ENCODE assay signal across 9 mouse cellular contexts in the genomic region with DNA sequence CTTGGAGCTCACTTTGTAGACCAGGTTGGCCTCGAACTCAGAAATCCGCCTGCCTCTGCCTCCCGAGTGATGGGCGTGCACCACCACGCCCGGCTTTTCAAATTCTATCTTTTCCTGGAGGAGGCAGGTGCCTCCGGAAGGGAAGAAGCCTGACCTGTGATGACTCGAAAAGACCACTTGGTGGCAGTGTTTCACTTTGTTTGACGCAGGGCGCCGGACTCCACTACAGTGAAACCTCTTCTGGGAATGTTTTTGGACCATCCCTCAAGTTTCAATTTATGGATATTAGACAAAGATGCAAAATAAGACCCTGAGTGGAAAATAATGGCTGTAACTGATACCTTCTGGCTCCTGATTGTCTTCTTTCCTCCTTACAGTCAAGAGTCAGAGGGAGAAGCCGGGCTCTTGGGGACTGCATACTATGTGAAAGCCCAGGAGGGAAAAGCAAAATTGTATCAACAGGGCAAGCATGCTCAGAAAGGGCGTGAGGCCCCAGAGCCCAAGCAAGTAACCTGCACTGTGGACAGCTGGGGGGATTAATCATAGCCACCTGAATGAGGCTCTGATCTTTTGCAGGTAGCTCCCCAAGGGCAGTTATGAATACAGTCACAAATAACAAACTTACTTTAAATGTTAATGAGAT. TPM values are rescaled to one million over a fixed set of nuclear protein-coding genes. Genes with fewer than 3 reads are reported as not detected.
DNase-seq lines count a peak whose midpoint lies in the region; ATAC-seq lines count a peak whose summit lies in the region.
"Had no signal": no experiment of that assay in that cellular context is flagged by ENCODE, and none has a peak within 500 bp of the region (broad histone marks: within the 10 kb centered on the region; RNA-seq: fewer than 3 reads in every experiment).

No protein-coding gene starts in this region.

- H3K4me1 ChIP-seq in kidney, embryonic 16.5 days (ENCODE audit: insufficient read depth, low read length): no peaks in the 10 kb centered on the region
- H3K4me1 ChIP-seq in hindbrain, embryonic 16.5 days (ENCODE audit: control insufficient read depth, insufficient read depth, low read depth, low read length): peaks cover 2% of the 10 kb centered on the region; the same call in 1 of the 2 replicates
- no peaks in the 10 kb centered on the region for H3K4me1 ChIP-seq in neural tube, embryonic 14.5 days (ENCODE audit: control insufficient read depth, insufficient read depth, low read length)

- DNase-seq in kidney, adult 18-20 months: peak; percentile 62
- DNase-seq in adrenal gland, postnatal 14 days: peak; percentile 57
- DNase-seq in embryo, embryonic 11.5 days (ENCODE audit: low read depth, low spot score): peak; percentile 67
- peak; percentile 62 to 82 for DNase-seq in left cerebral cortex, postnatal 25 days (ENCODE audit: low spot score in 2 of 2)
- DNase-seq in yolk sac, embryonic 10.5 days (ENCODE audit: low spot score): peak; percentile 28

- peaks cover 7% of the 10 kb centered on the region; the same call in 1 of the 2 replicates for H3K27me3 ChIP-seq in kidney, embryonic 16.5 days (ENCODE audit: insufficient read depth, low read length)
- H3K27me3 ChIP-seq in hindbrain, embryonic 16.5 days (replicated peaks; ENCODE audit: control insufficient read depth, insufficient read depth, low read length): no peaks in the 10 kb centered on the region
- H3K27me3 ChIP-seq in neural tube, embryonic 14.5 days (ENCODE audit: control insufficient read depth, insufficient read depth, low read length): no peaks in the 10 kb centered on the region

- no peak overlapping the region for H3K27ac ChIP-seq in kidney, embryonic 16.5 days (ENCODE audit: low read length)
- H3K27ac ChIP-seq in hindbrain, embryonic 16.5 days (ENCODE audit: low read depth, low read length): no peak overlapping the region
- no peak overlapping the region for H3K27ac ChIP-seq in neural tube, embryonic 14.5 days (ENCODE audit: low read depth, low read length)

- no peak overlapping the region for H3K4me3 ChIP-seq in kidney, embryonic 16.5 days (ENCODE audit: low read length)
- no peak overlapping the region for H3K4me3 ChIP-seq in hindbrain, embryonic 16.5 days (ENCODE audit: low read length)
- H3K4me3 ChIP-seq in neural tube, embryonic 14.5 days (ENCODE audit: low read depth, low read length): no peak overlapping the region

- no peaks in the 10 kb centered on the region for H3K36me3 ChIP-seq in kidney, embryonic 16.5 days (ENCODE audit: insufficient read depth, low read length)
- no peaks in the 10 kb centered on the region for H3K36me3 ChIP-seq in hindbrain, embryonic 16.5 days (ENCODE audit: control insufficient read depth, insufficient read depth, low read length)
- no peaks in the 10 kb centered on the region for H3K36me3 ChIP-seq in neural tube, embryonic 14.5 days (ENCODE audit: control insufficient read depth, insufficient read depth, low read length)

- intact Hi-C loops in left cerebral cortex, postnatal 25 days (cut with DNase I): loop anchor here (2.0 to 10.0 kb wide), 8 partner anchors 435 to 1205 kb away; a partner anchor contains a TSS

- ATAC-seq in kidney, embryonic 16.5 days (ENCODE audit: low FRiP score, low TSS enrichment): no peak
- ATAC-seq in hindbrain, embryonic 16.5 days: peak; percentile 59; the same call in 1 of the 2 replicates
- ATAC-seq in neural tube, embryonic 14.5 days (ENCODE audit: low read depth): 0 out of 2 replicates have a peak, but pooled peaks have one; percentile 57

- H3K9ac ChIP-seq in kidney, embryonic 16.5 days (replicated peaks; ENCODE audit: low read length): no peak overlapping the region
- H3K9ac ChIP-seq in hindbrain, embryonic 16.5 days (ENCODE audit: low read depth, low read length): no peak overlapping the region
- H3K9ac ChIP-seq in neural tube, embryonic 14.5 days (replicated peaks; ENCODE audit: low read depth, low read length): no peak overlapping the region

- WGBS in kidney, embryonic 16.5 days: 12% methylated on average over 13 of the region's 13 CpGs
- 17% methylated on average over 13 of the region's 13 CpGs for WGBS in hindbrain, embryonic 16.5 days
- 15% methylated on average over 13 of the region's 13 CpGs for WGBS in neural tube, embryonic 14.5 days

- H3K4me2 ChIP-seq in kidney, embryonic 16.5 days (replicated peaks; ENCODE audit: low read depth, low read length): no peak overlapping the region
- no peak overlapping the region for H3K4me2 ChIP-seq in hindbrain, embryonic 16.5 days (ENCODE audit: low read length)
- no peak overlapping the region for H3K4me2 ChIP-seq in neural tube, embryonic 14.5 days (ENCODE audit: low read depth, low read length)

- H3K9me3 ChIP-seq in kidney, embryonic 16.5 days (ENCODE audit: low read length): no peaks in the 10 kb centered on the region
- no peaks in the 10 kb centered on the region for H3K9me3 ChIP-seq in hindbrain, embryonic 16.5 days (ENCODE audit: control insufficient read depth, low read length)
- H3K9me3 ChIP-seq in neural tube, embryonic 14.5 days (ENCODE audit: control insufficient read depth, low read length): no peaks in the 10 kb centered on the region

RNA-seq across cellular contexts. Expression of a gene that starts 26.8 kb away (rescaled TPM):
- 0.08 TPM in 1 of 2 replicates, not detected in the other for polyA plus RNA-seq in kidney, embryonic 16.5 days (2015; fragmentation: Nextera tagmentation; extraction: Ambion mirVana)
- total RNA-seq in adrenal gland, postnatal 14 days (2021): not detected in 2 replicates
- polyA plus RNA-seq in hindbrain, embryonic 16.5 days (2015; fragmentation: Nextera tagmentation; extraction: Ambion mirVana): 0.25 TPM in 2 replicates
- under 1 TPM in 1 of 2 experiments, not detected in 1; 0.18 TPM for total RNA-seq in left cerebral cortex, postnatal 25 days (2021)
- not detected in 2 replicates for polyA plus RNA-seq in neural tube, embryonic 14.5 days (2014; fragmentation: Nextera tagmentation; extraction: Ambion mirVana)
- total RNA-seq: gastrocnemius, postnatal 4 days had no signal
